Mouse (Mus musculus) neural tube, embryonic 15.5 days (tissue): ENCODE measurements at regions not wholly inside any gene's neighbourhood (a gene's known extent, or its start where the extent isn't known, plus 50 kb on each side); places are given as distances from the start of the nearest gene placed in this dataset.
A peak's percentile ranks its signal among the peaks of the same experiment; 100 is the strongest.

Experiments
- ATAC-seq: fragments of 200-750 bp; cut with Nextera tagmentation; 2 replicates; pipeline ENCODE4 v1.8.0; 2017; ENCODE audit warnings: mild to moderate bottlenecking, moderate TSS enrichment, moderate library complexity; ENCODE audit not compliant: low FRiP score
- H3K27ac ChIP-seq: fragments of 300-500 bp; sonication (generic); replicated peaks from 2 replicates; pipeline ENCODE4 v1.5.1; 2015; ENCODE audit warnings: mild to moderate bottlenecking, inconsistent platforms
- H3K27me3 ChIP-seq: fragments of 300-500 bp; sonication (generic); replicated peaks from 2 replicates; pipeline ENCODE4 v1.6.1; 2015; ENCODE audit warnings: inconsistent platforms
- H3K36me3 ChIP-seq: fragments of 300-500 bp; sonication (generic); 2 replicates; pipeline ENCODE4 v1.6.1; 2015; ENCODE audit warnings: inconsistent platforms
- H3K4me1 ChIP-seq: fragments of 300-500 bp; sonication (generic); 2 replicates; pipeline ENCODE4 v1.6.1; 2015; ENCODE audit warnings: inconsistent platforms
- H3K4me2 ChIP-seq: fragments of 300-500 bp; sonication (generic); 2 replicates; pipeline ENCODE4 v1.6.1; 2015; ENCODE audit warnings: inconsistent platforms, mild to moderate bottlenecking, moderate library complexity
- H3K4me3 ChIP-seq: fragments of 300-500 bp; sonication (generic); replicated peaks from 2 replicates; pipeline ENCODE4 v1.5.1; 2015; ENCODE audit warnings: mild to moderate bottlenecking, inconsistent platforms
- H3K9ac ChIP-seq: fragments of 300-500 bp; sonication (generic); replicated peaks from 2 replicates; pipeline ENCODE4 v1.6.1; 2015; ENCODE audit warnings: mild to moderate bottlenecking, inconsistent platforms
- H3K9me3 ChIP-seq: fragments of 300-500 bp; sonication (generic); replicated peaks from 2 replicates; pipeline ENCODE4 v1.6.1; 2016; ENCODE audit warnings: inconsistent platforms
- WGBS: fragments of 180-500 bp; shearing (Covaris S2); methylation state at CpG from one replicate; pipeline ENCODE4 v1.1.7; 2015; ENCODE audit warnings: mixed read lengths; 5-methylcytosine and 5-hydroxymethylcytosine counted together

- Histone ChIP-seq H3K36me3 (no peaks in the 10 kb centered on the region), H3K27me3 (no peaks in the 10 kb centered on the region), H3K4me2 (peak overlapping the region; percentile 38), H3K9ac (0 out of 2 replicates have a peak overlapping the region, but pooled peaks have one; percentile 14), H3K4me1 (peaks cover 94% of the 10 kb centered on the region), H3K9me3 (no peaks in the 10 kb centered on the region), H3K27ac (peak overlapping the region; percentile 95), H3K4me3 (no peak overlapping the region)
- WGBS = 28% methylated on average over 5 of the region's 5 CpGs
- no peak for ATAC-seq
Observed at GRCm38 (mm10) chr8:126664891-126665290, 71.1 kb upstream of the Irf2bp2 start.

GRCm38 (mm10) chr8:126662797-126663784, 69.3 kb upstream of the Irf2bp2 start:
- 28% methylated on average over 14 of the region's 14 CpGs for WGBS
- no peak for ATAC-seq
- Histone ChIP-seq H3K9ac (0 out of 2 replicates have a peak overlapping the region, but pooled peaks have one; percentile 14), H3K4me3 (no peak overlapping the region), H3K36me3 (no peaks in the 10 kb centered on the region), H3K4me1 (peaks cover 89% of the 10 kb centered on the region), H3K9me3 (no peaks in the 10 kb centered on the region), H3K27ac (peak overlapping the region; percentile 95), H3K27me3 (no peaks in the 10 kb centered on the region), H3K4me2 (no peak overlapping the region)

GRCm38 (mm10) chr8:126662151-126662550, 68.4 kb upstream of the Irf2bp2 start:
- 42% methylated on average over 5 of the region's 5 CpGs for WGBS
- no peak for ATAC-seq
- Histone ChIP-seq H3K27me3 (no peaks in the 10 kb centered on the region), H3K9me3 (no peaks in the 10 kb centered on the region), H3K27ac (peak overlapping the region; percentile 95), H3K4me1 (peaks cover 80% of the 10 kb centered on the region), H3K9ac (no peak overlapping the region), H3K36me3 (no peaks in the 10 kb centered on the region), H3K4me3 (no peak overlapping the region), H3K4me2 (peak overlapping the region; percentile 31; the same call in 1 of the 2 replicates)

- Histone ChIP-seq H3K9ac (no peak overlapping the region), H3K4me1 (peaks cover 75% of the 10 kb centered on the region), H3K27ac (peak overlapping the region; percentile 95), H3K4me2 (peak overlapping the region; percentile 31), H3K36me3 (no peaks in the 10 kb centered on the region), H3K27me3 (no peaks in the 10 kb centered on the region), H3K9me3 (no peaks in the 10 kb centered on the region), H3K4me3 (no peak overlapping the region)
- ATAC-seq = peak; percentile 6; the same call in 1 of the 2 replicates
- 21% methylated on average over 14 of the region's 14 CpGs for WGBS
Observed at GRCm38 (mm10) chr8:126661511-126662142, 67.8 kb upstream of the Irf2bp2 start.

- Histone ChIP-seq H3K9ac (0 out of 2 replicates have a peak overlapping the region, but pooled peaks have one; percentile 14), H3K4me2 (peak overlapping the region; percentile 31), H3K4me3 (no peak overlapping the region), H3K27ac (peak overlapping the region; percentile 95), H3K4me1 (peaks cover 66% of the 10 kb centered on the region), H3K27me3 (no peaks in the 10 kb centered on the region), H3K36me3 (no peaks in the 10 kb centered on the region), H3K9me3 (no peaks in the 10 kb centered on the region)
- WGBS = 21% methylated on average over 12 of the region's 12 CpGs
- ATAC-seq = no peak
Observed at GRCm38 (mm10) chr8:126660658-126661316, 67.0 kb upstream of the Irf2bp2 start.

- H3K4me2 ChIP-seq = peak overlapping the region; percentile 31; the same call in 1 of the 2 replicates
- H3K4me3 ChIP-seq = no peak overlapping the region
- peak overlapping the region; percentile 14; the same call in 1 of the 2 replicates for H3K9ac ChIP-seq
- ATAC-seq = no peak
- H3K36me3 ChIP-seq = no peaks in the 10 kb centered on the region
- H3K9me3 ChIP-seq = no peaks in the 10 kb centered on the region
- 44% methylated on average over 12 of the region's 12 CpGs for WGBS
- no peaks in the 10 kb centered on the region for H3K27me3 ChIP-seq
- peaks cover 58% of the 10 kb centered on the region for H3K4me1 ChIP-seq
- H3K27ac ChIP-seq = peak overlapping the region; percentile 95
Observed at GRCm38 (mm10) chr8:126659691-126660657, 66.2 kb upstream of the Irf2bp2 start.

- Histone ChIP-seq H3K27ac (no peak overlapping the region), H3K4me1 (peaks cover 54% of the 10 kb centered on the region), H3K4me3 (no peak overlapping the region), H3K4me2 (no peak overlapping the region), H3K9me3 (no peaks in the 10 kb centered on the region), H3K27me3 (no peaks in the 10 kb centered on the region), H3K9ac (no peak overlapping the region), H3K36me3 (no peaks in the 10 kb centered on the region)
- no peak for ATAC-seq
- 65% methylated on average over 6 of the region's 6 CpGs for WGBS
Observed at GRCm38 (mm10) chr8:126657546-126657945, 63.8 kb upstream of the Irf2bp2 start.

GRCm38 (mm10) chr8:126656554-126657260, 62.9 kb upstream of the Irf2bp2 start:
- H3K4me3 ChIP-seq = no peak overlapping the region
- WGBS = 89% methylated on average over 10 of the region's 10 CpGs
- no peak for ATAC-seq
- H3K9ac ChIP-seq = no peak overlapping the region
- no peaks in the 10 kb centered on the region for H3K36me3 ChIP-seq
- no peaks in the 10 kb centered on the region for H3K27me3 ChIP-seq
- no peaks in the 10 kb centered on the region for H3K9me3 ChIP-seq
- H3K4me1 ChIP-seq = peaks cover 45% of the 10 kb centered on the region
- no peak overlapping the region for H3K4me2 ChIP-seq
- no peak overlapping the region for H3K27ac ChIP-seq

- no peak for ATAC-seq
- no peak overlapping the region for H3K4me3 ChIP-seq
- no peaks in the 10 kb centered on the region for H3K36me3 ChIP-seq
- H3K9ac ChIP-seq = no peak overlapping the region
- H3K4me2 ChIP-seq = no peak overlapping the region
- peaks cover 34% of the 10 kb centered on the region for H3K4me1 ChIP-seq
- H3K9me3 ChIP-seq = no peaks in the 10 kb centered on the region
- H3K27me3 ChIP-seq = no peaks in the 10 kb centered on the region
- H3K27ac ChIP-seq = peak overlapping the region; percentile 76; the same call in 1 of the 2 replicates
- 70% methylated on average over 2 of the region's 2 CpGs for WGBS
Observed at GRCm38 (mm10) chr8:126655565-126655964, 61.8 kb upstream of the Irf2bp2 start.

- Histone ChIP-seq H3K4me3 (no peak overlapping the region), H3K36me3 (no peaks in the 10 kb centered on the region), H3K9me3 (no peaks in the 10 kb centered on the region), H3K4me1 (peaks cover 22% of the 10 kb centered on the region), H3K9ac (no peak overlapping the region), H3K27me3 (no peaks in the 10 kb centered on the region), H3K4me2 (no peak overlapping the region), H3K27ac (peak overlapping the region; percentile 76)
- ATAC-seq = peak; percentile 64
- WGBS = 36% methylated on average over 7 of the region's 7 CpGs
Observed at GRCm38 (mm10) chr8:126654353-126654752, 60.6 kb upstream of the Irf2bp2 start.
